Mouse (Mus musculus) midbrain, embryonic 14.5 days (tissue): Measurements from ENCODE around the gene Gimap4. TPM values are rescaled to one million over a fixed set of nuclear protein-coding genes. Genes with fewer than 3 reads are reported as not detected.

ENCODE experiments used
- ATAC-seq: fragments of 200-750 bp; cut with Nextera tagmentation; 2 replicates; pipeline ENCODE4 v1.8.0; 2017; ENCODE audit warnings: moderate number of reproducible peaks, moderate library complexity; ENCODE audit not compliant: low FRiP score, low TSS enrichment
- DNase-seq: peaks from one replicate; pipeline ENCODE4 v3.0.0-alpha.2; 2015
- H3K27ac ChIP-seq: fragments of 300-500 bp; sonication (generic); replicated peaks from 2 replicates; pipeline ENCODE4 v1.5.1; 2014; ENCODE audit warnings: mild to moderate bottlenecking, low read depth, low read length, moderate library complexity
- H3K27me3 ChIP-seq: fragments of 300-500 bp; sonication (generic); 2 replicates; pipeline ENCODE4 v1.6.1; 2014; ENCODE audit warnings: low read length, control low read depth, mixed read lengths; ENCODE audit not compliant: control insufficient read depth, insufficient read depth
- H3K36me3 ChIP-seq: fragments of 300-500 bp; sonication (generic); 2 replicates; pipeline ENCODE4 v1.6.1; 2014; ENCODE audit warnings: low read length, control low read depth; ENCODE audit not compliant: control insufficient read depth, insufficient read depth
- H3K4me1 ChIP-seq: fragments of 300-500 bp; sonication (generic); 2 replicates; pipeline ENCODE4 v1.6.1; 2014; ENCODE audit warnings: mild to moderate bottlenecking, antibody characterized with exemption, low read length, control low read depth; ENCODE audit not compliant: control insufficient read depth, insufficient read depth
- H3K4me2 ChIP-seq: fragments of 300-500 bp; sonication (generic); 2 replicates; pipeline ENCODE4 v1.6.1; 2014; ENCODE audit warnings: mild to moderate bottlenecking, low read length, moderate library complexity
- H3K4me3 ChIP-seq: fragments of 300-500 bp; sonication (generic); replicated peaks from 2 replicates; pipeline ENCODE4 v1.5.1; 2014; ENCODE audit warnings: low read depth, low read length
- H3K9ac ChIP-seq: fragments of 300-500 bp; sonication (generic); replicated peaks from 2 replicates; pipeline ENCODE4 v1.6.1; 2014; ENCODE audit warnings: mild to moderate bottlenecking, low read length, moderate library complexity
- H3K9me3 ChIP-seq: fragments of 300-500 bp; sonication (generic); 2 replicates; pipeline ENCODE4 v1.6.1; 2016; ENCODE audit warnings: low read length, control low read depth, mixed read lengths; ENCODE audit not compliant: control insufficient read depth
- WGBS: fragments of 180-500 bp; shearing (Covaris S2); extraction: QIAGEN DNeasy Blood & Tissue Kit; methylation state at CpG from one replicate; pipeline ENCODE4 v1.1.7; 2014; 5-methylcytosine and 5-hydroxymethylcytosine counted together
- polyA plus RNA-seq: library from polyadenylated mRNA; unstranded; fragments of >200 nt; fragmentation: Nextera tagmentation; extraction: Ambion mirVana; gene quantifications from 2 replicates; pipeline ENCODE4 v1.2.1, GENCODE M21; 2014

The Gimap4 gene
- polyA plus RNA-seq, 1 experiment from 2014 or later, result 1.4 TPM

GRCm38 (mm10) chr6:48702601-48703000, 18.3 kb downstream of the Gimap4 start:
- Histone ChIP-seq H3K4me1 (no peaks in the 10 kb centered on the region), H3K36me3 (no peaks in the 10 kb centered on the region), H3K4me2 (no peak overlapping the region), H3K27ac (no peak overlapping the region), H3K4me3 (no peak overlapping the region), H3K27me3 (no peaks in the 10 kb centered on the region), H3K9ac (no peak overlapping the region), H3K9me3 (no peaks in the 10 kb centered on the region)
- DNase-seq (no peak), ATAC-seq (no peak)
- 77% methylated on average over 5 of the region's 5 CpGs for WGBS

GRCm38 (mm10) chr6:48704146-48704545, 19.8 kb downstream of the Gimap4 start:
- no peak overlapping the region for H3K27ac ChIP-seq
- no peak for ATAC-seq
- H3K4me1 ChIP-seq, result no peaks in the 10 kb centered on the region
- H3K9me3 ChIP-seq, result no peaks in the 10 kb centered on the region
- H3K36me3 ChIP-seq, result no peaks in the 10 kb centered on the region
- no peak overlapping the region for H3K4me2 ChIP-seq
- no peaks in the 10 kb centered on the region for H3K27me3 ChIP-seq
- H3K9ac ChIP-seq, result no peak overlapping the region
- no peak overlapping the region for H3K4me3 ChIP-seq
- no peak for DNase-seq

GRCm38 (mm10) chr6:48706130-48706529, 21.8 kb downstream of the Gimap4 start:
- ATAC-seq (no peak), DNase-seq (no peak)
- Histone ChIP-seq H3K36me3 (no peaks in the 10 kb centered on the region), H3K4me2 (no peak overlapping the region), H3K4me3 (no peak overlapping the region), H3K9me3 (no peaks in the 10 kb centered on the region), H3K27ac (no peak overlapping the region), H3K27me3 (no peaks in the 10 kb centered on the region), H3K4me1 (no peaks in the 10 kb centered on the region), H3K9ac (no peak overlapping the region)
- WGBS, result 40% methylated on average over 3 of the region's 3 CpGs

GRCm38 (mm10) chr6:48718455-48718854, 34.1 kb downstream of the Gimap4 start, which contains the start of the genes Gm28053 and Gimap7:
TSS of gene Gm28053 (plus strand) at chr6:48718607.
TSS of gene Gimap7 (plus strand) at chr6:48718621.
- WGBS, result 66% methylated on average over 2 of the region's 2 CpGs
- Histone ChIP-seq H3K27ac (no peak within 1 kb of the TSS), H3K4me2 (no peak within 1 kb of the TSS), H3K4me3 (no peak within 1 kb of the TSS), H3K36me3 (no peaks in the 10 kb centered on the region), H3K9ac (no peak within 1 kb of the TSS), H3K27me3 (no peaks in the 10 kb centered on the region), H3K4me1 (no peaks in the 10 kb centered on the region), H3K9me3 (no peaks in the 10 kb centered on the region)
- ATAC-seq (no peak), DNase-seq (no peak)

- H3K9ac ChIP-seq, result no peak overlapping the region
These were observed 36.0 kb downstream of the Gimap4 start for GRCm38 (mm10) chr6:48720326-48720725.

GRCm38 (mm10) chr6:48723468-48723867, 39.1 kb downstream of the Gimap4 start:
- Histone ChIP-seq H3K9me3 (no peaks in the 10 kb centered on the region), H3K27me3 (no peaks in the 10 kb centered on the region), H3K4me2 (no peak overlapping the region), H3K27ac (no peak overlapping the region), H3K4me3 (no peak overlapping the region), H3K36me3 (no peaks in the 10 kb centered on the region), H3K4me1 (0 out of 2 replicates have a peak, but pooled peaks cover 4% of the 10 kb centered on the region), H3K9ac (no peak overlapping the region)
- WGBS, result 88% methylated on average over 8 of the region's 8 CpGs
- ATAC-seq, result no peak
- DNase-seq, result no peak

More at GRCm38 (mm10) chr6:48720326-48720725, 36.0 kb downstream of the Gimap4 start:
- no peaks in the 10 kb centered on the region for H3K9me3 ChIP-seq
- ATAC-seq, result no peak
- H3K27me3 ChIP-seq, result no peaks in the 10 kb centered on the region
- no peak overlapping the region for H3K27ac ChIP-seq
- DNase-seq, result no peak
- no peaks in the 10 kb centered on the region for H3K4me1 ChIP-seq
- 89% methylated on average over 4 of the region's 4 CpGs for WGBS
- H3K4me3 ChIP-seq, result no peak overlapping the region
- no peaks in the 10 kb centered on the region for H3K36me3 ChIP-seq
- no peak overlapping the region for H3K4me2 ChIP-seq

GRCm38 (mm10) chr6:48725476-48725875, 41.1 kb downstream of the Gimap4 start:
- peak; percentile 31 for DNase-seq
- Histone ChIP-seq H3K4me1 (0 out of 2 replicates have a peak, but pooled peaks cover 4% of the 10 kb centered on the region), H3K36me3 (no peaks in the 10 kb centered on the region), H3K4me3 (no peak overlapping the region), H3K9me3 (no peaks in the 10 kb centered on the region), H3K9ac (no peak overlapping the region), H3K27ac (no peak overlapping the region), H3K4me2 (no peak overlapping the region), H3K27me3 (no peaks in the 10 kb centered on the region)
- ATAC-seq, result no peak
- 0% methylated on average over 1 of the region's 1 CpGs for WGBS

- no peak overlapping the region for H3K4me2 ChIP-seq
- H3K4me1 ChIP-seq, result 0 out of 2 replicates have a peak, but pooled peaks cover 4% of the 10 kb centered on the region
- H3K4me3 ChIP-seq, result no peak overlapping the region
- WGBS, result 94% methylated on average over 5 of the region's 5 CpGs
- no peak for ATAC-seq
- H3K27me3 ChIP-seq, result no peaks in the 10 kb centered on the region
- no peaks in the 10 kb centered on the region for H3K9me3 ChIP-seq
- no peak overlapping the region for H3K27ac ChIP-seq
- H3K36me3 ChIP-seq, result no peaks in the 10 kb centered on the region
- no peak overlapping the region for H3K9ac ChIP-seq
- DNase-seq, result no peak
These were observed 43.4 kb downstream of the Gimap4 start for GRCm38 (mm10) chr6:48727761-48728160.

- Histone ChIP-seq H3K36me3 (no peaks in the 10 kb centered on the region), H3K9ac (no peak overlapping the region), H3K4me3 (no peak overlapping the region), H3K4me1 (no peaks in the 10 kb centered on the region), H3K27ac (no peak overlapping the region), H3K27me3 (no peaks in the 10 kb centered on the region), H3K9me3 (no peaks in the 10 kb centered on the region), H3K4me2 (no peak overlapping the region)
- DNase-seq, result no peak
- WGBS, result 62% methylated on average over 8 of the region's 8 CpGs
- ATAC-seq, result no peak
These were observed 48.5 kb downstream of the Gimap4 start for GRCm38 (mm10) chr6:48732864-48733304.
